Mouse (Mus musculus) thymus, adult 2 months (tissue): Measurements from ENCODE around the gene Mrtfa.

Source experiments
- CTCF ChIP-seq: fragments of 200-500 bp; IDR thresholded peaks from 2 replicates; pipeline ENCODE4 v1.5.1; 2012; ENCODE audit warnings: mild to moderate bottlenecking, control low read depth, low read length, moderate library complexity, borderline replicate concordance; ENCODE audit not compliant: control insufficient read depth, poor library complexity, insufficient read depth; ENCODE audit errors: extremely low read depth
- POLR2A ChIP-seq: fragments of 200-500 bp; IDR thresholded peaks from 2 replicates; pipeline ENCODE4 v1.6.1; 2012; ENCODE audit warnings: mild to moderate bottlenecking, low read length, control low read depth, moderate library complexity; ENCODE audit not compliant: control insufficient read depth, poor library complexity, insufficient read depth; ENCODE audit errors: extremely low read depth

DNA sequence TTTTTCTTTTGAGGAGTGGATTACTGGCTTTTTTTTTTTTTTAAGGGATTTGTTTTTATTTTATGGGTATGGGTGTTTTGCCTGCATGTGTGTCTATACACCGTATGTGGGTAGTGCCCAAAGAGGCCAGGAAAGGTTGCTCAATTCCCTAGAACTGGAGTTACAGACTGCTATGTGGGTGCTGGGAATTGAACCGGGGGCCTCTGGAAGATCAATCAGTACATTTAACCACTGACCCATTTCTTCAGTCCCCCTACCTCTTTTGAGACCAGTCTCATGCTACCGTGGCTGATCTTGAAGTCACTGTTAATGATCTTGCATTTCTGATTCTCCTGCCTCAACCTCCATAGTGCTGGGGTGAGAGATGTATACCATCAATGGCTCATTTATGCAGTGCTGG is 36.7 kb upstream of the Mrtfa start:
- TF ChIP-seq CTCF (no peak), POLR2A (no peak)
